Mouse (Mus musculus): ENCODE measurements around the gene Larp4b. TPM values are rescaled to one million over a fixed set of nuclear protein-coding genes. Genes with fewer than 3 reads are reported as not detected.

Larp4b gene
- total RNA-seq, 2 experiments from 2014 or later = 106 to 120 TPM

DNA sequence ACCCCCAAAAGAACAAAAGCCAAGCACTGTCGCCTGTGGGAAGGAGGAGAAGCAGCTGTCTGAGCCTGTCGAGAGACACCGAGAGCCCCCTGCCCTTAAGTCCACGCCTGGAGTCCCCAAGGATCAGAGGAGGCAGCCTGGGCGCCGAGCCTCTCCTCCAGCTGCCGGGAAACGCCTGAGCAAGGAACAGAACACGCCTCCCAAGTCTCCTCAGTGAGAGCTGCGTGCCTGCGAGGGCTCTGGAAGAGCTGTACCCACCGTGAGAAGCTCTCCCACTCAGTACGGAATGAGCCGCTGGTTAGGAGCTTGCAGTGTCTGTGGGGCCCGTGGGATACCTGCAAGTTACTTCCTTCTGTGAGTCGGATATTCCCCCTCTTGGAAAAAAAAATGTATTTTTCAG is 77.0 kb downstream of the Larp4b start:
- ATAC-seq (replicated peaks; ENCODE audit: low FRiP score, poor library complexity, severe bottlenecking) = no peak

DNA sequence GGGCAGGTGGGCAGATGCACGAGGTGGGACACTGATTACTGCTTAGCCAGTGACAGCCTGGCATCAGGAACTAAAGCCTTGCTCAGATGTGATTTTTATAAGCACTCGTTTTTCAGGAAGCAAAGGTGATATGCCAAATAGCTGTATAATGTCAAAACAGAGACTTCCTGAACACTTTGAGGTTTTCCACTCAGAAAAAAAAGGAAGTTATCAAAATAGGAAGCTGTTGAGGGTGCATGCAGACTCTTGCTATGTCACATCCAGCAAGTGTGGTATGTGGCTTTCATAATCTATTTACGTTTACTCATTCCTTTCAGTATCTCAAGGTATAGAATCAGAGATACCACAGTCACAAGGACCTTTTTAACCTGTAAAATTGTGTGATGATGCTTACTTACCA is 79.7 kb downstream of the Larp4b start:
- no peak for ATAC-seq (replicated peaks; ENCODE audit: low FRiP score, poor library complexity, severe bottlenecking)

- ATAC-seq (replicated peaks; ENCODE audit: low FRiP score, poor library complexity, severe bottlenecking) = no peak
Measured at GRCm38 (mm10) chr13:9175171-9175570, 81.5 kb downstream of the Larp4b start.

GRCm38 (mm10) chr13:9178270-9178669 is 84.6 kb downstream of the Larp4b start:
- ATAC-seq (replicated peaks; ENCODE audit: low FRiP score, poor library complexity, severe bottlenecking) = no peak

DNA sequence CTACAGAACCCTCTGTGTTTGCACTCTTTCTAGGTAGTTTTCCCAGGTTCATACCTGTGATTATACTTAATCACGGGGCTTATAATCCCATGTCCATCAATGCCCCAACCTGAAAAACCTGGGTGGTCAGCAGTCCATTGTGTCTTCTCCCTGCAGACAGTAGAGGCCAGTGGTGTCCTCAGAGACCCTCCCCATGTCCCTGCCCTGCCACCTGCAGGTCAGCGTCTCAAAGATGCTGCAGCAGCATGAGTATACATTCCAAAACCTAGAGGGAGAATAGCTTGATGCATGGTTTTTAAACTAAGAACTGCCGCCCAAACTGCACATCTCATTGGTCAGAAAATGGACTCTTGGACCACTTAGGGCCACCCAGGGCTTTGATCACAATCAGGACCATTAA is 85.0 kb downstream of the Larp4b start:
- ATAC-seq (replicated peaks; ENCODE audit: low FRiP score, poor library complexity, severe bottlenecking) = no peak

DNA sequence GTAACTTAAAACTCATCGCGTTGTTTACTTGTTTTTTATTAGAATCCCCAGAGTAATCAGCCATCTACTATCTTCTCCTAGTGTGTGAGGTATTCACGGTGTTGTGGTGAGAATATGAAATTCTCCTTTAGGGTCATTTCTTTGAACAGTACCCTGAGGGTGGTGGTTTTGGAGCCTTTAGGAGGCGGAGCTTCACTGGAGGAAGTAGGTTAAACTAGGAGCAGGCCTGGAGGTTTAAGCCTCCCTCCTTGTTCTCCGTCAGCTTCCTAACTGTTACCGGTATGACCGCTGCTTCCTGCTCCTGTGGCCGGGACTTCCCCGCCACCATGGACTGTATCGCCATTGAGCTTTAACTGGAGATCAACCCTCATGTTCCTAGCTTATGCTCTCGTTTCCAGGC is 86.5 kb downstream of the Larp4b start:
- no peak for ATAC-seq (replicated peaks; ENCODE audit: low FRiP score, poor library complexity, severe bottlenecking)

GRCm38 (mm10) chr13:9181106-9181505 is 87.4 kb downstream of the Larp4b start:
- no peak for ATAC-seq (replicated peaks; ENCODE audit: low FRiP score, poor library complexity, severe bottlenecking)

DNA sequence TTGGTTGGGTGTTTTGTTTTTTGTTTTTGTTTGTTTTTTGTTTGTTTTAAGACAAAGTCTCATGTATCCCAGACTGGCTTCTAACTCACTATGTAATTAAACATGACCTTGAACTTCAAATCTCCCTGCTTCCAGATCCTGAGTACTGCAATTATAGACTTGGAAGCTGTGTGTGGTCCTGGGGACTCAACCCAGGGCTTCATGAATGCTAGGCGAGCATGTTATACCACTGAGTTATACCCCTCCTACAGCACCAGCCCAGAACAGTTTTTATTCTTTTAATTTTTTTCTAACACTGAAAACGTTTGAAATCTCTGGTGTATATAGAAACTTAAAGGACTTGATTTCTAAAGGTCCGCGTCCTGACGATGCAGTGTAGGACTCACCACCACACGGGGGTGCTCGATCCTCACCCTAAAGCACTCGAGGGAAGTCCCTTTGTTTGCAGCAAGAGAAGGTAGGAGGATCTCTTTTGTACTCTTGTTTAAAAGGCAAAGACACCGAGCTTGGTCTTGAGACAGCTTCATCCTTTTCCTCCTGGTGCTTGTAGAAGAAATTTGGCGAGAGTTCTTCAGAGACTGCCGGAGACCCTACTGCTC is 88.1 kb downstream of the Larp4b start:
- no peak for ATAC-seq (replicated peaks; ENCODE audit: low FRiP score, poor library complexity, severe bottlenecking)

GRCm38 (mm10) chr13:9184281-9184680 is 90.6 kb downstream of the Larp4b start:
- ATAC-seq (replicated peaks; ENCODE audit: low FRiP score, poor library complexity, severe bottlenecking) = no peak

DNA sequence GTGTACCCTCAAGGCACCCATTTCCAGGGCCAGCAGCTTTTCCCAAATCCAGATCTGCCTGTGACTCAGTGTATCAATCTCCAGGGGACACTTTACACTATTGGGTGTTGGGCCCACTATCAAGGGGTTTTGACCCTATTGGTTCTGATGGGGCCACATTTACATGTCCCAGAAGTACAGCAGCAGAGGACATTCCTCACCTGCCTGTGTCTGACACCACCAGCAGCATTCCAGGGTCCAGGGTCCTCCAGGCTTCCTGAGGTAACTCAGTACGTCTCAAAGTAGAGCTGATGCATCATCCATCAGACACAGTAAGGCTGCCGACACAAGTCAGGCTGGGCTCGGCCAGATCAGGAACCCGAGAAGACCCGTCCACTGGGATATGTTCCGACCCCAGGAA is 91.0 kb downstream of the Larp4b start:
- ATAC-seq (replicated peaks; ENCODE audit: low FRiP score, poor library complexity, severe bottlenecking) = no peak

GRCm38 (mm10) chr13:9187156-9187555 is 93.5 kb downstream of the Larp4b start:
- no peak for ATAC-seq (replicated peaks; ENCODE audit: low FRiP score, poor library complexity, severe bottlenecking)

DNA sequence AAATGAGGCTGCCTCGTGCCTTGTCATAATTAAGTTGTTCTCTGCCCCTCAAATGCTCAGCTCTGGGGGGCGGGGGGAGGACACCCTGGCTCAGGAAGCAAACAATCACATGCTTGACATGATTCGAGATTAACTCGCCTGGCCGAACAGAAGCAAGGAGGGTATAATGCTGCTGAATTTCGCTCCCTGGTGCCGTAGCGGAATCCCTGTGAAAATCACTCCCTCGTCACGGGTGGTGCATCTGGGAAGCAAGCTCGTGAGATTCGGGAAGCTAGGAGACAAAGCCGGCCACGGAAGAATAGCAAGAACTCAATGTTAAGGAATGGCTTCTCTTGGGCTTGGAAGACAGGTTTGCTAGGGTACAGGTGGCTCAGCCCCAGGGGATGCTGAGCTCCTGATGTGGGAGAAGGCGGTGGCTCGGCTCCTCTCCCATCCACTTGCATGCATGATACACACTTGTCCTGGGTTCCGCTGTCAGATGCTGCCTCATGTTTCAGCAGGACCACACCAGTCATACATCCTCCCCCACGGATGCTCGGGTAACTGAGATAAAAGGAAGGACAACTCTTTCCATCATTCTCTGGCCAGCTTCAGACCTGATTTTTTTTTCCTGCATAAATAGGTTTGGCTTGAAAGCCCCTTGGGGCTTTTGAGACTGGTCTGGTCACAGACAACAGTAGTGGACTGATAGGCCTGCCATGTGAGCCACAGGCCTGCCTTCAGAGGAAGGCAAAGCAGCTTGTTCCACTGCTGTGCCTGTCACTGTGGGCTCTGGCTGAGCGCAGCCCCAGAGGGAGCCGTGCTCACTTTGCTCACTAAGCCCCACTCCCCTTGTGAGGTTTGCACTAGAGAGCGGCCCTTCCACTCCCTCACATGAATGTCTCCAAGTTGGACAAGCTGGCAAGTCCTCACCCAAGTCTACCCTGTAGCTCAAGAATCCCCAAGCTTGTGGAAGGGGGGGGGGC is 94.2 kb downstream of the Larp4b start:
- no peak for ATAC-seq (replicated peaks; ENCODE audit: low FRiP score, poor library complexity, severe bottlenecking)

DNA sequence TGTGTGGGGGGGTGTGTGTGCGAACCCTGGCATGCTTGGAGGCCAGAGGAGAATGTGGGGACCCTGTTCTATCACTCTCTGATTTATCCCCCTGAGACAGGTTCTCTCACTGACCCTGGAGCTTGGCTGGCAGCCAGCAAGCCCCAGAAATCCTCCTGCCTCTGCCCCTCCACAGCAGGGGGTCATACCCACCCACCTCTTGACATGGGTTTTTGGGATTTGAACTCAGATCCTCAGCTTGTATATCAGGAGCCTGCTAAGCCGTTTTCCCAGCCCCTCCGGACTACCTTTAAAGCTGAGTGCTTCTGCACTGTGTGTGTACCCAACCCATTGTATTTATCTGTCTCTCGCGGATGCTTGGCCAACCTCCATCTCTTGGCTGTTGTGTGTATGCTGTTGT is 95.8 kb downstream of the Larp4b start:
- no peak for ATAC-seq (replicated peaks; ENCODE audit: low FRiP score, poor library complexity, severe bottlenecking)

DNA sequence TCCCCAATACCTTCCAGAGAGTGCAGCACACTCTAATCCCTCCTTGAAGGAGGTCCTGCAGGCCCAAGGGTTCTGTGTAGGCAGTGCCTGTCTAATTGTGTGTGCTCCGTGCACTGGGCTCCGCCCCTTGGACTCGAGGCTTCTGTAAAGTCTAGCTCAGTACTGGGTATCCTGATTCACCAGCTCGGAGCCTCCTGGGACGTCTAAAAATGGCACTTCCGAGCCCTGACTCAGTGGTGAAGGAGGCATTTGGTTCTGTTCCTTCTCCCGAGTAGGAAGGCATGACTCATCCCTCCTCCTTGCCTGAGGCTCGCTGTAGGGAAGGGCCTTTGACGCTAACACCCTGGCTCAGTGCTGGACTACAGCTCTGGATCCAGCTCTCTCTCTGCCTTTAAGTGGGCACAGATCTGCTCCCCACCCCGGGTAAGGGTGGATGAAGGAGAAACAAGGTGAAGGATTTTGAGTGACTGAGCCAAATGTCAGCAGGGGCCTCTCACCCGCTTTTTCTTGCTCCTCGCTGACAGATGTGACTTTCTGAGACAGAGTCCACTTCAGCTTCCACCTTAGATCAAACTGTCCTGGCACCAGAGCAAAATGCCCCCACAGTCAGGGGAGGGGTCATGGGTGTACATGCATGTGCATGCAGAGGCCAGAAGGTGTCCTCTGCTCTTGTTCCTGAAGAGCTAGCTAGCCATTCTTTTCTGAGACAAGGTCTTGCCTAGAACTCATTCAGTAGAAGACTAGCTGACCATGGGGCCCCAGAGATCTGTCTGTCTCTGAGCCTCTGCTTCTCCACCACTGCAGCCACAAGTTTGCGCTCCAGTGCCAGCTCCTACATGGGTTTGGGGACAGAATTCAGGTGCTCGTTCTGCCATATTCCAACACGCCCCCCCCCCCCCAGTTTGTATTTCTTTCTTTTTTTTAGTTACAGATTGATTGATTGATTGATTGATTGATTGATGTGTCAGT is 97.8 kb downstream of the Larp4b start:
- no peak for ATAC-seq (replicated peaks; ENCODE audit: low FRiP score, poor library complexity, severe bottlenecking)

- ATAC-seq (replicated peaks; ENCODE audit: low FRiP score, poor library complexity, severe bottlenecking) = no peak
Measured at GRCm38 (mm10) chr13:9192797-9193330, 99.2 kb downstream of the Larp4b start.

- no peak for ATAC-seq (replicated peaks; ENCODE audit: low FRiP score, poor library complexity, severe bottlenecking)
Measured at GRCm38 (mm10) chr13:9194656-9195055, 101.0 kb downstream of the Larp4b start.

GRCm38 (mm10) chr13:9195565-9195964 is 101.9 kb downstream of the Larp4b start:
- no peak for ATAC-seq (replicated peaks; ENCODE audit: low FRiP score, poor library complexity, severe bottlenecking)

- ATAC-seq (replicated peaks; ENCODE audit: low FRiP score, poor library complexity, severe bottlenecking) = no peak
Measured at GRCm38 (mm10) chr13:9198106-9198505, 104.4 kb downstream of the Larp4b start.

- ATAC-seq (replicated peaks; ENCODE audit: low FRiP score, poor library complexity, severe bottlenecking) = no peak; the same call in 1 of the 2 replicates
Measured at GRCm38 (mm10) chr13:9198728-9199464, 105.2 kb downstream of the Larp4b start.
